Mouse (Mus musculus) erythroblast, embryonic 14.5 days (primary cell): ENCODE results near the gene Ttc9b. TPM values are rescaled to one million over a fixed set of nuclear protein-coding genes. Genes with fewer than 3 reads are reported as not detected.

ENCODE experiments used
- H3K27me3 ChIP-seq: 2 replicates; pipeline ENCODE4 v1.6.1; 2012; ENCODE audit warnings: inconsistent platforms; ENCODE audit not compliant: control insufficient read depth
- H3K36me3 ChIP-seq: 2 replicates; pipeline ENCODE4 v1.6.1; 2012; ENCODE audit warnings: mild to moderate bottlenecking, inconsistent platforms; ENCODE audit not compliant: control insufficient read depth
- H3K4me1 ChIP-seq: 2 replicates; pipeline ENCODE4 v1.6.1; 2012; ENCODE audit warnings: inconsistent platforms; ENCODE audit not compliant: control insufficient read depth
- H3K4me3 ChIP-seq: replicated peaks from 2 replicates; pipeline ENCODE3; 2012; ENCODE audit warnings: moderate library complexity, mild to moderate bottlenecking, inconsistent platforms
- H3K9me3 ChIP-seq: 2 replicates; pipeline ENCODE4 v1.6.1; 2012; ENCODE audit warnings: low read length, inconsistent platforms, mixed read lengths; ENCODE audit not compliant: control insufficient read depth
- GATA1 ChIP-seq: IDR thresholded peaks from 2 replicates; pipeline ENCODE4 v1.6.1; 2012; ENCODE audit warnings: low read length, inconsistent platforms, mixed read lengths
- TAL1 ChIP-seq: IDR thresholded peaks from 3 replicates; pipeline ENCODE4 v1.6.1; 2012; ENCODE audit warnings: low read length, inconsistent platforms, mixed read lengths
- polyA plus RNA-seq: library from polyadenylated mRNA; stranded (reverse); fragments of >175 nt; gene quantifications from 2 replicates; pipeline ENCODE4 v1.2.3, GENCODE M21; 2012

The Ttc9b gene
- polyA plus RNA-seq = not detected in 2 replicates

DNA sequence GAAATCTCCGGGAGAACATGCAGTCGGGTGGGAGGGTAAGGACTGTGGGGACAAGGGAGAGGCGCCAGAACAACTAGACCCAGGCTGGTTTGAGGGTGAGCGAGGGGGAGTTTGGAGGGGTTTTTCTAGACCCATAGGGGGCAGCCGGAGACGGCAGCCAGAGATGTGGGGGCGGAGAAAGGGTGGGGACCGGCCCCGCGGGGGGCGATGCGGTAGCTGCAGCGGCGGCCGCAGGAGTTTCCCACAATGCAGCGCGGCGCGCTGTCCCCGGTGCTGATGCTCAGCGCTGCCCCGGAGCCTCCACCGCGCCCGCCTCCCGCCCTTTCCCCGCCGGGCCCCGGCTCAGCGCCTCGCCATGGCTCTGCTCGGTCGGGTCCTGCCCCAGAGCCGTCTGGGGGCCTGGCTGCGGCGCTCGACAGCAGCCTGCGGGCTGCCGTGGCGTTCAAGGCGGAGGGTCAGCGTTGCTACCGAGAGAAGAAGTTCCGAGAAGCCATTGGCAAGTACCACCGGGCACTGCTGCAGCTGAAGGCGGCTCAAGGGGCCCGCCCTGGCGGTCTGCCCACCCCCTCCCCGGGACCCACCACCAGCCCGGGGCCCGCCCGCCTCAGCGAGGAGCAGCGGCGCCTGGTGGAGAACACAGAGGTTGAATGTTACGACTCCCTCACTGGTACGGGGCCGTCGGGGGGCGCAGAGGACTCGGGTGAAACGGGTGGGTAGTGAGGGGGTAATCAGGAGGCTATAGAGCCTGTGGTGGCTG, at the start of gene Ttc9b:
TSS of gene Ttc9b (plus strand) at position 235 of the 757 bp plus-strand sequence.
- peaks cover 6% of the 10 kb centered on the region; the same call in 1 of the 2 replicates for H3K9me3 ChIP-seq
- peaks cover 29% of the 10 kb centered on the region for H3K4me1 ChIP-seq
- H3K4me3 ChIP-seq = no peak within 1 kb of the TSS
- peaks cover 72% of the 10 kb centered on the region for H3K27me3 ChIP-seq
- TF ChIP-seq TAL1 (no peak), GATA1 (no peak)
- no peaks in the 10 kb centered on the region for H3K36me3 ChIP-seq

GRCm38 (mm10) chr7:27604661-27605348, 48.9 kb upstream of the Ttc9b start:
- Histone ChIP-seq H3K27me3 (no peaks in the 10 kb centered on the region), H3K36me3 (peaks cover 84% of the 10 kb centered on the region), H3K4me3 (no peak overlapping the region), H3K9me3 (no peaks in the 10 kb centered on the region), H3K4me1 (peaks cover 57% of the 10 kb centered on the region)
- TF ChIP-seq TAL1 (no peak), GATA1 (no peak)

GRCm38 (mm10) chr7:27605499-27606285, 48.0 kb upstream of the Ttc9b start:
- Histone ChIP-seq H3K9me3 (no peaks in the 10 kb centered on the region), H3K36me3 (peaks cover 86% of the 10 kb centered on the region), H3K4me1 (peaks cover 50% of the 10 kb centered on the region), H3K27me3 (no peaks in the 10 kb centered on the region), H3K4me3 (no peak overlapping the region)
- no peak for TF ChIP-seq GATA1

DNA sequence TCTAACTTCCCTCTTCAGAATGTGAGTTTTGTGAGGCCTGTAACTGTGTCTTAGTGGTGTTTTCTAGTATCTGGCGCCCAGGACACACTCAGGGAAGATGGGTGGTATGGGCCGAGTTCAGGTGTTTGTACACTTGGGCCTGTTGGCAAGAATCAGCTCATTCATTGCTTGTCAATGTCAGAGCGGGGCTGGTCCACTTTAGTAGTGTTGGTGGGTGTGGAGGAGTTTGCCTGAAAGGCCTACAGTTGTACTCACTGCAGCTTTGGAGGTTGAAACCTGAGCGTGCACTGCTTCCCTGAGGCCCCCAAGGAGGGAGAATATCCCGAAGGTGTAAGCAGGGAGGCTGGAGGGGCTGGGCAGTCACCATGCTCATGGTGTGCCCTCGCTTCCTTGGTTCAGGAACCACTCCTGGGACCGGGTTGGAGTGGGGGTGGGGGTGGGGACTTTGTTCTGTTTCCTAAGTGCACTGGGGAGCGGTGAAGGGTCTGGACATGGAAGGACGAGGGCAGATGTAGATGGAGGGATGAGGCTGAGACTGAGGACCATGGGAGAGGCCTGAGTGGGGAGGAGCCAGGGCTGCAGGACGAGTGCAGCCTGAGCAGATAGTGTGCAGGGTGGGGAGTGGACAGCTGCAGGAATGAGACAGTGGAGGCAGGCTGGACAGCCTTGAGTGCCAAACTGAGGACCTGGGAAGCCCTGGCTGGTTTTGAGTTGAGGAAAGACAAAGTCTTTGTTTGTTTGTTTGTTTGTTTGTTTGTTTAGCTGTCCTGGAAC, 47.0 kb upstream of the Ttc9b start:
- Histone ChIP-seq H3K36me3 (peaks cover 89% of the 10 kb centered on the region), H3K4me1 (peaks cover 50% of the 10 kb centered on the region)

DNA sequence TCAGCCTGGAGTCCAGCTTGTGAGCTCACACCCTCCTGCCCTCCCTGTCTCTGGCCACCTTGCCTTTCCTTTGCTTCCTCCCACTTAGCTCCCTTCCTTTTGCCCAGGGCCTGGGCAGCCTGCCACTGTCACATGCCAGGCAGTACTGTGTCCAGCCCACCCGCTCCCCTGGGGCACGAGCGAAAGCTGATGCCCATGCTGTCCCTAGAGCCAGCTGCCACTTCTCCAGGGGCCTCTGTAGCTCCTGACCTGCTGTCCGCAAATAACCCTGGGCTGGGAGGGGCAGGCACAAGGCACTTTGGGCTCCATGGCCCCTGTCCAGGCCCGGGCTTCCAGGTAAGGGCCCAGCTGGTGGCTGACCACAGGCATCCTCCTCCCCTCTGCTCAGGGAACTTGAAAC, 46.1 kb upstream of the Ttc9b start:
- no peak for TF ChIP-seq GATA1
- no peak for TF ChIP-seq TAL1
- no peak overlapping the region for H3K4me3 ChIP-seq
- peaks cover 47% of the 10 kb centered on the region for H3K4me1 ChIP-seq
- H3K36me3 ChIP-seq = peaks cover 89% of the 10 kb centered on the region
- no peaks in the 10 kb centered on the region for H3K27me3 ChIP-seq
- H3K9me3 ChIP-seq = no peaks in the 10 kb centered on the region

More for the DNA sequence above, 47.0 kb upstream of the Ttc9b start:
- no peaks in the 10 kb centered on the region for H3K27me3 ChIP-seq
- TF ChIP-seq TAL1 (no peak), GATA1 (no peak)
- no peak overlapping the region for H3K4me3 ChIP-seq
- no peaks in the 10 kb centered on the region for H3K9me3 ChIP-seq

DNA sequence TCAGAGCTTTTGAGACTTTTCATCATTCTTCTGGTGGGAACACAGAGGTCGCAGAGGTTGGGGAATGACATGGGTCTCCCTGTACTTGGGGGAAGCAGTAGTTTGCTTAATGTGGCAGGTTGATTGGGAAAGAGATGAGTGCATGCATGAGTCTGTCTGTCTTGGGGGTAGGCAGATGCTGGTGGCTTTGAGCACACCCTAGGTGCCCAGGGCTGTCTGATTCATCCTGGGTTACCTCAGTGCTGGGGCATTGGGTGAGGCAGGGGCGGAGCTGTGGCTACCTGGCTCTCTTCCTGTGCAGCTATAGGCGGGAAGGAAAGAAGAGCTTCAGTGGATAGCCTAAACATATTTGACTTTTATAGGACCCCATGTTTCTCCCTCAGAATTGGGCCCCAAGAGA, 45.6 kb upstream of the Ttc9b start:
- Histone ChIP-seq H3K27me3 (no peaks in the 10 kb centered on the region), H3K4me3 (no peak overlapping the region), H3K4me1 (peaks cover 47% of the 10 kb centered on the region), H3K36me3 (peaks cover 88% of the 10 kb centered on the region), H3K9me3 (no peaks in the 10 kb centered on the region)
- TF ChIP-seq GATA1 (no peak), TAL1 (no peak)

- H3K9me3 ChIP-seq = no peaks in the 10 kb centered on the region
- no peaks in the 10 kb centered on the region for H3K27me3 ChIP-seq
- H3K4me1 ChIP-seq = peaks cover 45% of the 10 kb centered on the region
- peaks cover 87% of the 10 kb centered on the region for H3K36me3 ChIP-seq
- no peak overlapping the region for H3K4me3 ChIP-seq
- TF ChIP-seq GATA1 = no peak
- no peak for TF ChIP-seq TAL1
Measured at GRCm38 (mm10) chr7:27609285-27609684, 44.4 kb upstream of the Ttc9b start.

DNA sequence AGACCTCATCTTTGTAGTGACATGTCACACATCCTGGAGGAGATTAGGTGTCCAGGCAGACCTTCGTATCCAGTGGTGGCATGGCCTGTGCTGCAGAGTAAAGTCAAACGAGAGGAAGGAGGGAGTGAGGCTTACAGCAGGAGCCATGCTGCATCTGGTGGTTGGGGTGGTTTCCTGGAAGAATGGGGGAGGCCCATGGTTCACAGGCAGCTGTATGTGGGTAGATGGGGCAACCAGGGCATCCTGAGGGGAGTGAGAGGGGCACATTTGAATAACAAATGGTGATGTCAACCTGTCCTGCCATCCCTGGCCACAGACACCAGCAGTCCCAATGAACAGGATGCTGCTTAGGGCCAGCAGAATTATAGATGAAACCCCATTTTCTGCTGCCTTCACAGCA, 44.0 kb upstream of the Ttc9b start:
- Histone ChIP-seq H3K4me1 (peaks cover 43% of the 10 kb centered on the region), H3K36me3 (peaks cover 88% of the 10 kb centered on the region), H3K4me3 (no peak overlapping the region), H3K9me3 (no peaks in the 10 kb centered on the region), H3K27me3 (no peaks in the 10 kb centered on the region)
- no peak for TF ChIP-seq GATA1

DNA sequence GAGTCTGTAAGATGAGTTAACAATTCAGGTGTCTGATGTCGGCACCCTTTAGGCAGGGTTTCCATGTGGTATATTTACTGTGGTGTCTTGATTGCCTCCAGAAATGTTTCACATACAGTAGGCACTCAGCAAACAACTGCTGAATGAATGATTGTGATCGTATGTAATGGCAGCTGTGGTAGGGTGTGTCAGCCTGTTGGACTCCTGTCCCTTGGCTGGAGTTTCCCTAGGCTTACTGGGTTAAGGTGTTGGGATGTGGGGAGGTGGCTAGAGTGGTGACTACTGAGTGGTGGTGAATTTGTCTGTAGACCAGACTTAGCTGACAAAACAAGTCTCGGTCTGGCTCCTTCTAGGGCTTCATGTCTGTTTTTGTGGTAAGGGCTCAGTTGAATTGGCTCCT, 43.3 kb upstream of the Ttc9b start:
- Histone ChIP-seq H3K9me3 (no peaks in the 10 kb centered on the region), H3K36me3 (peaks cover 85% of the 10 kb centered on the region), H3K4me3 (no peak overlapping the region), H3K4me1 (peaks cover 41% of the 10 kb centered on the region), H3K27me3 (no peaks in the 10 kb centered on the region)
- no peak for TF ChIP-seq TAL1
- no peak for TF ChIP-seq GATA1
